Mouse (Mus musculus) spleen, adult 2 months (tissue): Measurements from ENCODE around the gene Appl2. TPM values are rescaled to one million over a fixed set of nuclear protein-coding genes. Genes with fewer than 3 reads are reported as not detected.

Experiments used
- DNase-seq, 2 experiments: peaks; one replicate each; pipeline versions ENCODE4 v3.0.0 to v3.0.0-alpha.2; 2012 to 2021; ENCODE audit warnings: low spot score in 2 of 2, low read depth in 1 of 2
- H3K27ac ChIP-seq: fragments of 200-500 bp; 2 replicates; pipeline ENCODE4 v1.5.1; 2012; ENCODE audit warnings: low read length, inconsistent platforms; ENCODE audit not compliant: insufficient read depth
- H3K27me3 ChIP-seq: fragments of 200-500 bp; 2 replicates; pipeline ENCODE4 v1.6.1; 2012; ENCODE audit warnings: mild to moderate bottlenecking, moderate library complexity, low read length, inconsistent platforms; ENCODE audit not compliant: control insufficient read depth, insufficient read depth
- H3K36me3 ChIP-seq: fragments of 200-500 bp; 2 replicates; pipeline ENCODE4 v1.6.1; 2012; ENCODE audit warnings: mild to moderate bottlenecking, low read length, inconsistent platforms; ENCODE audit not compliant: control insufficient read depth, insufficient read depth
- H3K4me1 ChIP-seq: fragments of 200-500 bp; 2 replicates; pipeline ENCODE4 v1.6.1; 2011; ENCODE audit warnings: inconsistent platforms; ENCODE audit not compliant: control insufficient read depth, insufficient read depth, insufficient read length
- H3K4me3 ChIP-seq: fragments of 200-500 bp; 2 replicates; pipeline ENCODE4 v1.5.1; 2011; ENCODE audit warnings: mild to moderate bottlenecking, inconsistent platforms; ENCODE audit not compliant: insufficient read depth, insufficient read length; ENCODE audit errors: extremely low read depth
- CTCF ChIP-seq: fragments of 200-500 bp; IDR thresholded peaks from 2 replicates; pipeline ENCODE4 v1.5.1; 2011; ENCODE audit warnings: mild to moderate bottlenecking, inconsistent platforms; ENCODE audit not compliant: insufficient read depth, insufficient read length, insufficient replicate concordance; ENCODE audit errors: extremely low read depth
- POLR2A ChIP-seq: fragments of 200-500 bp; IDR thresholded peaks from 2 replicates; pipeline ENCODE4 v1.6.1; 2011; ENCODE audit warnings: low read depth, low read length, inconsistent platforms
- WGBS: fragments of 180-500 bp; shearing (Covaris S2); methylation state at CpG from one replicate; pipeline ENCODE4 v1.1.7; 2018; 5-methylcytosine and 5-hydroxymethylcytosine counted together
- polyA plus RNA-seq: library from polyadenylated mRNA; depleted of rRNA; stranded (reverse); fragments of >200 nt; gene quantifications from 2 replicates; pipeline ENCODE4 v1.2.3, GENCODE M21; 2012

The Appl2 gene
- polyA plus RNA-seq, 1 experiment, result 11.7 TPM

GRCm38 (mm10) chr10:83634461-83634860, 14.1 kb downstream of the Appl2 start:
- TF ChIP-seq POLR2A (no peak), CTCF (no peak)
- H3K27me3 ChIP-seq, result no peaks in the 10 kb centered on the region
- H3K4me3 ChIP-seq, result no peak overlapping the region
- WGBS, result 6% methylated on average over 5 of the region's 5 CpGs
- peaks cover 4% of the 10 kb centered on the region; the same call in 1 of the 2 replicates for H3K4me1 ChIP-seq
- peak in 1 of 2 experiments; percentile 25 for DNase-seq
- H3K36me3 ChIP-seq, result peaks cover 4% of the 10 kb centered on the region; the same call in 1 of the 2 replicates
- no peak overlapping the region for H3K27ac ChIP-seq

GRCm38 (mm10) chr10:83632806-83633374, 15.6 kb downstream of the Appl2 start:
- Histone ChIP-seq H3K27me3 (no peaks in the 10 kb centered on the region), H3K4me3 (no peak overlapping the region), H3K4me1 (peaks cover 4% of the 10 kb centered on the region; the same call in 1 of the 2 replicates), H3K27ac (no peak overlapping the region), H3K36me3 (peaks cover 4% of the 10 kb centered on the region; the same call in 1 of the 2 replicates)
- no peak for TF ChIP-seq POLR2A
- TF ChIP-seq CTCF, result no peak
- DNase-seq, result no peak
- WGBS, result 86% methylated on average over 7 of the region's 7 CpGs

- Histone ChIP-seq H3K36me3 (peaks cover 4% of the 10 kb centered on the region; the same call in 1 of the 2 replicates), H3K4me3 (no peak overlapping the region), H3K4me1 (peaks cover 4% of the 10 kb centered on the region; the same call in 1 of the 2 replicates), H3K27me3 (no peaks in the 10 kb centered on the region), H3K27ac (no peak overlapping the region)
- no peak for DNase-seq
- TF ChIP-seq CTCF (no peak), POLR2A (no peak)
- 86% methylated on average over 10 of the region's 10 CpGs for WGBS
Measured at GRCm38 (mm10) chr10:83631775-83632174, 16.8 kb downstream of the Appl2 start.

GRCm38 (mm10) chr10:83630899-83631298, 17.6 kb downstream of the Appl2 start:
- DNase-seq, result no peak
- WGBS, result 85% methylated on average over 3 of the region's 3 CpGs
- no peak overlapping the region for H3K4me3 ChIP-seq
- TF ChIP-seq POLR2A, result no peak
- peaks cover 4% of the 10 kb centered on the region; the same call in 1 of the 2 replicates for H3K36me3 ChIP-seq
- H3K27me3 ChIP-seq, result no peaks in the 10 kb centered on the region
- peaks cover 4% of the 10 kb centered on the region; the same call in 1 of the 2 replicates for H3K4me1 ChIP-seq
- H3K27ac ChIP-seq, result no peak overlapping the region

- DNase-seq, result no peak
- 90% methylated on average over 5 of the region's 5 CpGs for WGBS
- H3K4me3 ChIP-seq, result no peak overlapping the region
- no peak overlapping the region for H3K27ac ChIP-seq
- peaks cover 5% of the 10 kb centered on the region; the same call in 1 of the 2 replicates for H3K36me3 ChIP-seq
- no peaks in the 10 kb centered on the region for H3K27me3 ChIP-seq
- TF ChIP-seq CTCF (no peak), POLR2A (no peak)
- H3K4me1 ChIP-seq, result peaks cover 4% of the 10 kb centered on the region; the same call in 1 of the 2 replicates
Measured at GRCm38 (mm10) chr10:83629878-83630277, 18.7 kb downstream of the Appl2 start.

- H3K36me3 ChIP-seq, result peaks cover 8% of the 10 kb centered on the region; the same call in 1 of the 2 replicates
- no peak overlapping the region for H3K27ac ChIP-seq
- H3K4me3 ChIP-seq, result no peak overlapping the region
- WGBS, result 88% methylated on average over 12 of the region's 12 CpGs
- no peaks in the 10 kb centered on the region for H3K27me3 ChIP-seq
- no peak for TF ChIP-seq POLR2A
- no peak for TF ChIP-seq CTCF
- H3K4me1 ChIP-seq, result 0 out of 2 replicates have a peak, but pooled peaks cover under 1% of the 10 kb centered on the region
- DNase-seq, result no peak
Measured at GRCm38 (mm10) chr10:83629190-83629781, 19.3 kb downstream of the Appl2 start.

- 91% methylated on average over 4 of the region's 4 CpGs for WGBS
- TF ChIP-seq CTCF (no peak), POLR2A (no peak)
- no peaks in the 10 kb centered on the region for H3K4me1 ChIP-seq
- no peaks in the 10 kb centered on the region for H3K27me3 ChIP-seq
- peaks cover 9% of the 10 kb centered on the region; the same call in 1 of the 2 replicates for H3K36me3 ChIP-seq
- DNase-seq, result no peak
- no peak overlapping the region for H3K4me3 ChIP-seq
- no peak overlapping the region for H3K27ac ChIP-seq
Measured at GRCm38 (mm10) chr10:83628241-83628640, 20.3 kb downstream of the Appl2 start.
